Mouse (Mus musculus): ENCODE results near the gene Itga3. TPM values are rescaled to one million over a fixed set of nuclear protein-coding genes. Genes with fewer than 3 reads are reported as not detected.

The Itga3 gene
- polyA plus RNA-seq, 1 experiment from 2014 or later, result 0.06 TPM

DNA sequence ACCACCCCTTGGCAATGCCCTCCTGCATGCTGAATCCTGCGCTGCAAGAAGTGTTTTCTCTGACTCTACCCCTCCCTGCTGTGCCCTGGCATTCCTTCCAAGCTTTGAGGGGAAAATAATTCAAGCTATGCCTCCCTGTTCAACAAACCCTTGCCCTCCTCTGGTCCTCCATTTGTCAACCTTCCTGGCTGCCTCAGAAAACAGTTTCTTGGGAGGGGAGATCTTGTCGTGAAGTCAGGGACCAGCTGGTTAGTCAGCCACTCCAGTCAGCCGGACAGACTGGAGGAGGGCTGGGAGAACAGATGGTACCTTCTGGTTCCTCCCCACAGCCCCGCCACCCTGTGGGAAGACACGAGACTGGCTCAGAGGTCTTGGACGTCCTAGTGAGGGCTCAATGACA lies 39.3 kb downstream of the Itga3 start:
- WGBS (ENCODE audit: missing documents), result 88% methylated on average over 6 of the region's 6 CpGs

DNA sequence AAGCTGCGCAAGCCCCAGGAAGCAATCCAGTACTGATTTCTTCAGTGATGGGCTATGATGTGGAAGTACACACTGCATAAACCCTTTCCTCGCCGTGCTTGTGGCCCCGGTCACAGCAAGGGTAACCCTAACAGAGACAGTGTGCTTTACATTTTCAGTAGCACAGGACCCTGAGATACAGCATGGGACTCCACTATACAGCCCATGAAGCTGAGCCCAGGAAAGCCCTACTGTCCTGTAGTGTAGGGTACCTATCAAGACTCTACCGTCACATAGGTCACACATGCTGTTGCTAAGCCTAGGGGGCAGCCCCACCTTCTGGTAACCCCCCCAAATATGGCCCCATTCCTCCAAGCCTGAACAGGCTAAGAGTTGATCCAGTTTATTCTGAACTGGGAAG lies 40.1 kb downstream of the Itga3 start:
- no peaks in the 10 kb centered on the region for H3K79me2 ChIP-seq (ENCODE audit: inconsistent target)
- 95% methylated on average over 5 of the region's 5 CpGs for WGBS (ENCODE audit: missing documents)
- H3K4me3 ChIP-seq (ENCODE audit: inconsistent target), result no peak overlapping the region
- H3K36me3 ChIP-seq (ENCODE audit: inconsistent target), result no peaks in the 10 kb centered on the region
- no peak overlapping the region for H3K27ac ChIP-seq

More for the DNA sequence above, 39.3 kb downstream of the Itga3 start:
- H3K79me2 ChIP-seq (ENCODE audit: inconsistent target), result no peaks in the 10 kb centered on the region
- no peak overlapping the region for H3K27ac ChIP-seq
- H3K36me3 ChIP-seq (ENCODE audit: inconsistent target), result no peaks in the 10 kb centered on the region
- no peak overlapping the region for H3K4me3 ChIP-seq (ENCODE audit: inconsistent target)

DNA sequence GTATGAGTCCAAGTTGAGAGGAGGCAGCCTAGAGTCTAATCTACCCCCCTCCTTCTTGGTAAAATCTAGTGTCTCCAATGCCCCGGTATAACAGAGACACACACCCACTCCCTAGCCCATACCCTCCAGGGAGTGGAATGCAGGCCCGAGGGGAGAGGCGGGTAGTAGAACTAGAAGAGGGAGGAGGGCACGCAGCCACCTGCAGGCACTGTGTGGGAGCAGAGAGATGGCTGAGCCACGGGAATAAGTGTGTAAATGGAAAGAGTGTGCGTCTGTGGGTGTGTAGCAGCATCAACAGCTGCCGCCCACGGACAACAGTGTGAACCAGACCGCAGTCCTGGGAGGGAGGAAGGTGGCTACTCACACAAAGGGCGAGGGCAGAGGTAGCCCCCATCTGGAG lies 41.7 kb downstream of the Itga3 start:
- Histone ChIP-seq H3K36me3 (ENCODE audit: inconsistent target) (no peaks in the 10 kb centered on the region), H3K4me3 (ENCODE audit: inconsistent target) (no peak overlapping the region), H3K27ac (no peak overlapping the region), H3K79me2 (ENCODE audit: inconsistent target) (no peaks in the 10 kb centered on the region)
- WGBS (ENCODE audit: missing documents), result 96% methylated on average over 9 of the region's 10 CpGs

DNA sequence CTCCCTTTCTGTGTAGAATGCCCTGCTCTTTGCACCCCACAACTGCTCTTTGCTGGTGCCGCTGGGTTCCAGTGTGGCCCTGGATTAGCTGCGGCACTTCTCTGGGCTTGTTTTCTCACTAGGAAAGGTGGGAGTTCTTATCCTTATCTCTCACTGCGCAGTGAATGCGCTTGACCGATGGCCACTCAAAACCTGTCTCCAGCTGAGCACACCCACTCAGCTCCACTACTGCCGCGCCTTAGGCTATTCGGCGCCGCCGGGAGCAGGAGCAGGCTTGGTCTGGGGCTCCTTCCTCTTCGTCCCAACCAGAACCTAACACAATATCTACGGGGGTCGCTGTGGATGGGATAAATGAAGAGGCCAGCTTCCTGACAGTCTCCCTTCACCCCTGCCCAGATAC lies 43.0 kb downstream of the Itga3 start:
- Histone ChIP-seq H3K79me2 (ENCODE audit: inconsistent target) (no peaks in the 10 kb centered on the region), H3K27ac (no peak overlapping the region), H3K36me3 (ENCODE audit: inconsistent target) (no peaks in the 10 kb centered on the region), H3K4me3 (ENCODE audit: inconsistent target) (no peak overlapping the region)
- WGBS (ENCODE audit: missing documents), result 97% methylated on average over 13 of the region's 14 CpGs

DNA sequence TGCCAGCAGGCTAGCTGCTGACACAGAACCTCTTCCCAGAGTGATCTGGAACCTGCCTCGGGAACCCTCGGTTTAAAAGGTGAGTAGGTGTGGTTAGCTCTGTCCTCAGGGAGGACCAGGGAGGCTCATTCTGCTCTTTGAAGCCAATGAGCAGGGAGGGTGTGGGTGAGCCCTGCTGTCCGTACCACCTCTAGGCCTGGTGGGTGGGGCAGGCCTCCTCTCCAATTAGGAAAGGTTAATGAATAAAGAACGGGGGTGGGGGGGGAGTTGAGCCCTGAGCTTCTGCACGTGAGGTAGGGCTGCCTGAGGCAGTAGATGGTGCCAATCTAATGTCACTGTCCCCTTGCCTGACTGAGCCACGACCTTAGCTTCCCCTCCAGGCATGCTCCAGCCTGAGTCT lies 43.7 kb downstream of the Itga3 start:
- no peaks in the 10 kb centered on the region for H3K79me2 ChIP-seq (ENCODE audit: inconsistent target)
- no peaks in the 10 kb centered on the region for H3K36me3 ChIP-seq (ENCODE audit: inconsistent target)
- no peak overlapping the region for H3K27ac ChIP-seq
- 87% methylated on average over 5 of the region's 6 CpGs for WGBS (ENCODE audit: missing documents)
- no peak overlapping the region for H3K4me3 ChIP-seq (ENCODE audit: inconsistent target)

DNA sequence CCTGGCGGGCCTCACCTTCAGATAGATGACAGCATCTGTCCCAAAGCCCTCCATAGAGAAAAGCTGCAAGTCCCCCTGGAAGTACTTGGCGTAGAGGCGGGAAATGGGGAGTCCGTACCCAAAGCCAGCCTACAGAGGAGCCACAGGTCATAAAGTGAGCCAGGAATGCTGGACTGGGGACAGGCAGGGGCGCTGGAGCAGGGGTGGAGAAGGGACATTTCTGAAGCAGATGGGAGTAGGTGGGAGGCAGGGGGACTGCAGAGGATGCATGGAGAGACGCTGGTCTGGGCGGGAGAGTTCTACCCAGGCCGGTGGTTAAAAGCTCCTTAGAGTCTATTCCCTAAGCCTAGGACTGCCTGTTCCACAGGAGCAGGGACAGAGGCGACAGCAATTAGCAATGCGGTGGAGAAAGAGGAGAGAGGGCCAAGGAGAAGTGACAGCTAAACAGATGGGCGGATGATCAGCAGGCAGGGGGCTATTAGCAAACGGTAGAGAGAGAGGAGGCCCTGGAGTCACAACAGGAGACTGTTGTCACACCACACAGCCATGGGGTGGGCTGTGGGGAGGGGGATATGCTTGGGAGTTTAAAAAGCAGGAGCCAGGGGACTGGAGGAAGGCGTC lies 48.6 kb downstream of the Itga3 start:
- Histone ChIP-seq H3K79me2 (ENCODE audit: inconsistent target) (no peaks in the 10 kb centered on the region), H3K4me3 (ENCODE audit: inconsistent target) (no peak overlapping the region), H3K36me3 (ENCODE audit: inconsistent target) (no peaks in the 10 kb centered on the region), H3K27ac (no peak overlapping the region)
- 99% methylated on average over 13 of the region's 13 CpGs for WGBS (ENCODE audit: missing documents)

DNA sequence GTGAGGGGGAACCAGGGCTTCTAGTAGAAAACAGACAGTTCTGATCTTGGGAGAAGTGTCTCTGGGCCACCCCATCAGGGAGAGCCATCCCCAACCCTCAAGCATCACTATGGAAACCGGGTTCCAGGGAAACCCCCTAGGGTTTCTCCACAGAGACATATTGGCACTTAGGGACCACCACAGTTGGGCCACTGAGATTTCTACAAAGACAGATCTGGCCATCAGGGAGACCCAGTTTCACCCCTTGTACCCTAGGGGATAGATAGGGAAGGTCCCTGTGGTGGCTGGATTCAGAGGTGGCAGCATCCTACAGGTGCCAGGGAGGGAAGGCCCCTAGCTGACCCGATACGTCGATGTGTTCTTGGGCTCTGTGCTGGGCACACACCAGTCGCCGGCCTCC lies 49.8 kb downstream of the Itga3 start:
- Histone ChIP-seq H3K27ac (no peak overlapping the region), H3K36me3 (ENCODE audit: inconsistent target) (no peaks in the 10 kb centered on the region), H3K4me3 (ENCODE audit: inconsistent target) (no peak overlapping the region), H3K79me2 (ENCODE audit: inconsistent target) (no peaks in the 10 kb centered on the region)
- WGBS (ENCODE audit: missing documents), result 96% methylated on average over 6 of the region's 6 CpGs

DNA sequence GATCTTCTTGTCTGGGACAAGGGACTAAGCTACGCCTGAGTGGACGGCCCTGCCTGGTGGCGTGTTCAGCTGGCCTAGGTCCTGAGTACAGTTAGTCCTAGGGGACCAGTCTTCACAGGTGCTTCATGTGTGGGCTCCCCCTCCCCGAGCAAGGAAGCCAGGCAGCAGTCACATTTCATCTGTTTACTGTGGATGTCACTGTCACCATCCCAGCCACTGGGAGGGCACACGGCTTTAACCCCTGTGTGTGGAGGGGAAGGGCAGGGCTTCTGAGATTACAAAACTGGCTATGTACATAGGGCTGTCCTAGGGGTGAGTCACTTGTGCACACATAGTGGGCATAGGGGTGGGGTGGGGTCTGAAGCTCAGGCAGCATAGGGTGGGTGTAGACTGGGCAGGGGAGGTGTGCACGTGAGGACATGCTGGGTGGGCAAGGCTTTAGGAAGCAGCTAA lies 50.5 kb downstream of the Itga3 start:
- H3K4me3 ChIP-seq (ENCODE audit: inconsistent target), result no peak overlapping the region
- no peaks in the 10 kb centered on the region for H3K79me2 ChIP-seq (ENCODE audit: inconsistent target)
- 91% methylated on average over 6 of the region's 6 CpGs for WGBS (ENCODE audit: missing documents)
- no peaks in the 10 kb centered on the region for H3K36me3 ChIP-seq (ENCODE audit: inconsistent target)
- H3K27ac ChIP-seq, result no peak overlapping the region

DNA sequence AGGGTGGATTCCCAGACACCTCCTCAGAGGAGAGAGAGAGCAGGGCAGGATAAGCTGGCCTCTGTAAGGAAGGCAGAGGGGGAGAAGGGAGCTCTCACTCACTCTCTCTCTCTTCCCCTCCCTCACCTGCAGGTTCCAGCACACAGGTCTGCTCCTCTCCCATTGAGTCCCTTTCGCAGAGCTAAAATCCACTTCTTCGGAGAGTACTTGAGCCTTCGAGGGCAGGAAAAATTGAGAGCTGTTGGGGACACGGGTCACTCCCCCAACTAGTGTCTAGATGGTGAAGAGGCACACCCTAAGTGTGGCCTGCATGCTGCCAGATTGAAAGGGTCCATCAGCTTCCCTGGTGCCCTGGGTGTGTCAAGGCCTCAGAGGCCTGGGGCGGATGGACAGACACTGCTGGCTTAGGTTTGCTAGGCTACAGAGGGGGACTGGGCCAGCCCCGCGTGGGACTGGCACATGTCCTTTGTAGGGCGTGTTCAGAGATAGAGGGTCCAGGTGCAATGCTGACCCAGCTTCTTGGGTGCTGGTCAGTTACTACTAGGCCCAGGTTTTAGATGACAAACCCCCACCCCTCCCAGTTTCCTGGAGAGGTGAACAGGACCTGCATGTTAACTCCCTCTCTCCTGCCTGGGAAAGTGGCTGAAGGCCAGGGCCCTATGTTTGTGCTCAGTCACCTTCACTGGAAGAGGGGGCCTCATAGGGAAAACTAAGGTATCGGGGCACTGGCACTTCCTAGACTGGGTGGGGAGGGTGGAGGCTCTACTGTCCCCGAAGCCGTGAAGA lies 51.2 kb downstream of the Itga3 start:
- Histone ChIP-seq H3K36me3 (ENCODE audit: inconsistent target) (no peaks in the 10 kb centered on the region), H3K4me3 (ENCODE audit: inconsistent target) (no peak overlapping the region), H3K79me2 (ENCODE audit: inconsistent target) (no peaks in the 10 kb centered on the region), H3K27ac (no peak overlapping the region)
- WGBS (ENCODE audit: missing documents), result 95% methylated on average over 11 of the region's 11 CpGs

DNA sequence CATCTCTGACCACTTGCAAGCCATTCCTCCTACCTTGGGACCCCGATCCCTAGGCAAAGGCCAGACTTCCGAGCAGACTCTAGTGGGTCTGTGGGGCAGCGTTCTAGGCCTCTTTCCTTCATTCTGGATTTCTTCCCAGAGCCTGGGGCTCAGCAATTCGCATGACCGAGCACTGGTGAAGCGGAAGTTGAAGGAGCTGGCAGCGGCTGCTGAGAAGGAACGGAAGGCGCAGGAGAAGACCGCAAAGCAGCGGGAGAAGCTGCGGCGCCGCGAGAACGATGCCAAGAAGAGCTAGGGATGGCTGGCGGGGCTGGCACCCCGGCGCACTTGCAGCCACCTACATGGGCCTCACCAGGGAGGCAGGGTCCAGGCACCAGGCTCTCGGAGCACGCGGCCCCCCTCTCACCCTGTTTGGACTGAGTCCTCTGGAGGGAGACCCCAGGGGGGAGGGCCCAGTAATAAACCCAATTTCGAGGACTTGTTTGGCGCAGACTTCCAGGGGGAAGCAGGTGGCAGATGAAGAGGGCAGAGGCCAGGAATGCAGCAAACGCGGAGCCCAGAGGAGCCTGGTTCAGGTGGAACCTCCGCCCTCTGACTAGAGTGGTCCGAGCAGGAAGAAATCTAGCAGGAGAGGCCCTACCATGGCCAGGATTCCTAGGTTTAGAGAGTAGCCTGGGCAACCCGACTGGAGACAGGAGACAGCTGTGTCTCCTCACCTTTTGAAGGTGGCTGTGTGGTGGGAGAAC lies 52.0 kb downstream of the Itga3 start:
- WGBS (ENCODE audit: missing documents), result 83% methylated on average over 29 of the region's 29 CpGs
- Histone ChIP-seq H3K4me3 (ENCODE audit: inconsistent target) (no peak overlapping the region), H3K36me3 (ENCODE audit: inconsistent target) (no peaks in the 10 kb centered on the region), H3K79me2 (ENCODE audit: inconsistent target) (no peaks in the 10 kb centered on the region), H3K27ac (no peak overlapping the region)

DNA sequence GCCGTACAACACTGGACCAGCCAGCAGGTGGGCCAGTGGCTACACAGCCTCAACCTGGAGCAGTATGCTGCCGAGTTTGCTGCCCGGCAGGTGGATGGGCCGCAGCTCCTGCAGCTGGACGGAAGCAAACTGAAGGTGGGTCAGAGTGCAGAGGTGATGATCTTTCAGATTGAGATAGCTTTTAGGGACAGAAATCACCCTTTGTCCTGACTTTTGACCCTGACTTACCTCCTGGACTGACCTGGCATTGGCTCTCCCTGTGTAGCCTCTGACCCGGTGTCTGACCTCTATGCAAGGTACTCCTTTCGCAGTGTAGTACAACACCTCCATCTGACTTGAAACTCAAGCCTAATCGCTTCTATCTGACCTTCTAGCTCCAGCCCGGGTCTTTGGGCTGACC lies 53.1 kb downstream of the Itga3 start:
- Histone ChIP-seq H3K79me2 (ENCODE audit: inconsistent target) (no peaks in the 10 kb centered on the region), H3K4me3 (ENCODE audit: inconsistent target) (no peak overlapping the region), H3K36me3 (ENCODE audit: inconsistent target) (no peaks in the 10 kb centered on the region), H3K27ac (no peak overlapping the region)
- 96% methylated on average over 9 of the region's 9 CpGs for WGBS (ENCODE audit: missing documents)

DNA sequence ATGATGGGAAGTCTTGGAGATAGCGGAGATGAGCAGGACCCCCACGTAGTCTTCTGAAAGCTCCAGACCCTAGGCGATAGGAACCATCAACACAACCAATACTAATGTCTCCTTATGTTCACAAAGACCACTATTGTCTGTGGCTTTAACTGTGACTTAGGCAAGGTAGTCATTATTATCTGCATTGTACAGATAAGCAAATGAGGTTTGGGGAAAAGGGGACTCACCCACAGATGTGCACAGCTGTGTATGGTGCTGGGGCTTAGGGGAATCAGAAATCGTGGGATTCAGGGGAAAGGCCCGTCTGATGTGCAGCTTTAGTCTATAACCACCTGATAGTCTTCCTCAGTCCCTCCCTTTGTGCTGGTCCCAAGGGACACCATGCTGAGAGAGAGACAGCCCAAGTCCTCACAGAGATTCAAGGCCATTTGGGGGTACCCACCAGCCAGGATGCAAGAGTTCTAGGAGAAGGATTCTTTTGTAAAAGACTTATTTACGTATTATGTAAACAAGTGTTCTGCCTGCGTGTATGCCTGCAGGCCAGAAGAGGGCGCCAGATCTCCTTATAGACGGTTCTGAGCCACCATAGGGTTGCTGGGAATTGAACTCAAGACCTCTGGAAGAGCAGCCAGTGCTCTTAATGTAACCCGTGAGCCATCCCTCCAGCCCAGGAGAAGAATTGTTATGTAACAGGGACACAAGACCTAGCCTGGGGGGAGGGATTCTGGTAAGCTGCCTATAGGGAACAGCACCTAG lies 54.2 kb downstream of the Itga3 start:
- Histone ChIP-seq H3K79me2 (ENCODE audit: inconsistent target) (no peaks in the 10 kb centered on the region), H3K27ac (no peak overlapping the region), H3K36me3 (ENCODE audit: inconsistent target) (no peaks in the 10 kb centered on the region), H3K4me3 (ENCODE audit: inconsistent target) (no peak overlapping the region)
- 83% methylated on average over 10 of the region's 10 CpGs for WGBS (ENCODE audit: missing documents)

DNA sequence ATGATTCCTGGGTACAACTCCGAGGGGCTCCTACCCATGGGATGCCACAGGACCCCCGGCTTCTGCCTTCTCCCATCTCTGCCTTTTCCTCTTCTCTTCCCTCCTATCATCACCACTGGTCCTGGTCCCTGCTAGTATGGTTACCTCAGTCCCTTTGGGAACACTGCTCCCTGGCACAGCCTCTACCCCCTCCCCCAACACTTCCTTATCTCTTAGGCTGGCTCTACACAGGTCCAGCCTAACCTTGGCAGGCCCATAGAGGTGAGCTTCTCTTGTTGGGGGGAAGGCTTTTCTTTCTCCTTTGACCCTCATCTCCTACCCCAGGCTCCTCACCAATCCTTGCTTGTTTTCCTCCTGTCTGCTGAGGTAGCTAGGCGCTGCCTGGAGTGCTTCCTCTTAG lies 61.1 kb downstream of the Itga3 start:
- Histone ChIP-seq H3K79me2 (ENCODE audit: inconsistent target) (no peaks in the 10 kb centered on the region), H3K36me3 (ENCODE audit: inconsistent target) (no peaks in the 10 kb centered on the region), H3K4me3 (ENCODE audit: inconsistent target) (no peak overlapping the region), H3K27ac (no peak overlapping the region)
- 83% methylated on average over 3 of the region's 3 CpGs for WGBS (ENCODE audit: missing documents)

DNA sequence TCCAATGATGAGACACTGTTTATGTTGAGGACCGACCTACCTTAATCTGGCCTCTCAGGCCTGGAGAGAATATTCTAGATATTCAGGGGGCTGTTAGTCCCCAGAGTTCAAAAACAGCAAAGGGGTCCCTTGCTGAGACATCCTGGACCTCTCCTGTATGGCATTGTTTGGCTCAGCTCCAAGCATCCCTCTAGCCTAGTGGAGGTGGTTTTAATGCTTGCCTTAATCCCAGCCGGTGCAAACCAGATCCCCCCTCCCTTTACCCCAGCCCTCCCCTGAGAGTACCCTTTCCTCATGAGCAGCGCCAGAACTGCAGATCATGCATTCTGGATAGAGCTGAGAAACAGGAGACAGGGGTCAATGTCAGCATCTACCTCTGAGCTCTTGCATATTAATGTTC lies 64.1 kb downstream of the Itga3 start:
- Histone ChIP-seq H3K36me3 (ENCODE audit: inconsistent target) (no peaks in the 10 kb centered on the region), H3K4me3 (ENCODE audit: inconsistent target) (no peak overlapping the region), H3K79me2 (ENCODE audit: inconsistent target) (no peaks in the 10 kb centered on the region), H3K27ac (no peak overlapping the region)
- WGBS (ENCODE audit: missing documents), result 71% methylated on average over 3 of the region's 3 CpGs
